Mouse (Mus musculus) cerebellum, adult 18-20 months (tissue): ENCODE results near the gene Bcl2.
"Not testable (repeated sequence)": the region's sequence is repeated elsewhere in the genome, so short reads cannot be mapped to it uniquely, and the experiment has no call there.

ENCODE experiments used
- DNase-seq, 2 experiments: peaks; one replicate each; pipeline ENCODE4 v3.0.0; 2021

Gene Bcl2

DNA sequence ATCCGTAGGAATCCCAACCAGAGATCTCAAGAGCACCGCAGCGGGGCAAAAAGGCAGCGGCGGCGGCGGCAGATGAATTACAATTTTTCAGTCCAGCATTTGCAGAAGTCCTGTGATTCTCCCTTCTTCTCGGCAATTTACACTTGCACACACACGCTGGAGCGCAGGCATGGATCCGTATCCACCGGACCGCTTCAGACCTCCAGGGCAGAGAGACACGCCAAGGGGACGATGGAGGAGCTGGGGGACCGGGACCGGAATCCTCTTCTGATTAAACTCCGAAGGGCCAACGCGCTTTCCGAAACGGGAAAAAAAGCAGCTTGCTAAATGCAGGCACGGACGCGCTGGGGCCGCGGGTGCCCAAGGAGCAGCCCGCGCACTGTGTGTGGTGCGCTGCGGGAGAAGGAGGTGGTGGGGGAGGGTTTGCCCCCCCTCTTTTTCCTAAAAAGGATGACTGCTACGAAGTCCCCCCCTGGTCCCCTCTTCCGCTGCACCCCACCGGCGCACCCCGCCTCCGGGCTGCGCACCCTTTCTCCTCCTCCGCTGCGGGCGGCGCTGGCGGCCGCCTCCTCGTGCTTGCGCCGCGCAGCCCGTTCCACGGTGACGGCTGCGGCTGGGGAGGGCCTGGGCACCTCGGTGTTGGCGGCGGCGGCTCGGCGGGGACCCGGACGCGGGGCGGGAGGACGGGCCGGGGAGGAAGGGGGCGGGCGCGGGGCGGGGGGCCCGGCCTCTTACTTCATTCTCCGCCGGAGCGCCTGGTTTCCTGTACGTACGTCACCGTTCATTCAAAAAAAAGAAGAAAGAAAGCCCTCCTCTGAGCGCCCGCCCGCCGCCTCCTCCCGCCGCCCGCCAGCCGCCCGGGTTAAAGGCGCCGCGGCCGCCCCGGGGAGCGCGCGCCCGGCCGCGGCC lies at the start of gene Bcl2:
Gene Bcl2, minus strand, starts transcription at position 654 of the 909 bp plus-strand sequence.
- DNase-seq: peak; percentile 76 to 83

DNA sequence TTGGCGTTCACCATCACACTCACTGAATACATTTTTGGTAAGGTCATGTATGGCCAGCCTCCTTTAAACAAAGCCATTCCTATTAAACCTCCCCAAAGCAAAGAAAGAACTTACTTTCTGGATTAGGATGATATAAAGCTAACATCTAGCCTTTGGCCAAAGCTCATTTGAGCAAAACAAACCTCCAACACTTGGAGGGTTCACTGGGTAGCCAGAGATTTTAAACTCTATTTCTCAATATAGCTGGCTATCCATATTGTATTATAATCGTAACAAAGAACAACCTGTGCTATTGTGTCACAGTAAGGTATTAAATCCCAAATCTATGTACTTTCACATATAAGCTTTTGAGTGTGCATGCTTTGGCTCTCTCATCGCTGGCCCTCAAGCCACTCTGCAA lies 46.7 kb upstream of the Bcl2 start:
- DNase-seq: no peak

DNA sequence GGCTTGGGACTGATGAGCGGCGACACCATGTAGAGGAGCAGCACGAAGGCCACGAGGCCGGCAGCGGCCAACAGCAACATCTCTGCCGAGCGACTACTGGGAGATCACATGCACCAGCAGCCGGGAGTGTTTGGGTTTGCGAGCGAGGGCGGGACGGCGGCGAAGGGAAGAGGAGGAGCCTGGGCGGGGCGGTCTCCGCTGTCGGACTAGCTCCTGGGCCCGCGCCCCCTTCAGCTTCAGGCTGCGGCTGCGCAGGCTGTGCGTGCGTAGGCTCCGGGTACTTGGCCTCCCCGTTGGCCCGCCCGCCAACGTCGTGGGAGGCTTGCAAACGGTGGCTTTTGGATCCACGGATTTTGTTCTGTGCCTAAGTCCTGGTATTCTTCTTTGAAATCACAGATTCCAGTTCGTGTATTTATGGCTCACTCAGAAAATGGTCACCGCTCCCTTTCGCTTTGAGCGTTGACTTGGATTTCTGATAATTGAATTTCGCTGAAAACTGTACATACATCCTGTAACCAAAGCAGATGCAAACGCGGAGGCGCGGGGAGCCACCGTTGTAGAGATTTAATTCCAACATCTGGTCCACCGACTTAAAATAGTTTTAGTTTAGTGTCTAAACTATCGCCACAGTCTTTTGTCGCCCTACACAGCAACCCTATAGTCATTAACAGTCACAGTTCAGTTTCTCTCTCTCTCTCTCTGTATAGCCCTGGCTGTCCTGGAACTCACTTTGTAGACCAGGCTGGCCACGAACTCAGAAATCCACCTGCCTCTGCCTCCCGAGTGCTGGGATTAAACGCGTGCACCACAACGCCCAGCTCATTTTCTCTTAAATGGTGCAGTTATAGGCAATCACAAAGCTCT lies 45.7 kb upstream of the Bcl2 start, which contains the start of gene Kdsr:
Gene Kdsr, minus strand, starts transcription at position 156 of the 864 bp plus-strand sequence.
- DNase-seq: peak; percentile 96 to 97

DNA sequence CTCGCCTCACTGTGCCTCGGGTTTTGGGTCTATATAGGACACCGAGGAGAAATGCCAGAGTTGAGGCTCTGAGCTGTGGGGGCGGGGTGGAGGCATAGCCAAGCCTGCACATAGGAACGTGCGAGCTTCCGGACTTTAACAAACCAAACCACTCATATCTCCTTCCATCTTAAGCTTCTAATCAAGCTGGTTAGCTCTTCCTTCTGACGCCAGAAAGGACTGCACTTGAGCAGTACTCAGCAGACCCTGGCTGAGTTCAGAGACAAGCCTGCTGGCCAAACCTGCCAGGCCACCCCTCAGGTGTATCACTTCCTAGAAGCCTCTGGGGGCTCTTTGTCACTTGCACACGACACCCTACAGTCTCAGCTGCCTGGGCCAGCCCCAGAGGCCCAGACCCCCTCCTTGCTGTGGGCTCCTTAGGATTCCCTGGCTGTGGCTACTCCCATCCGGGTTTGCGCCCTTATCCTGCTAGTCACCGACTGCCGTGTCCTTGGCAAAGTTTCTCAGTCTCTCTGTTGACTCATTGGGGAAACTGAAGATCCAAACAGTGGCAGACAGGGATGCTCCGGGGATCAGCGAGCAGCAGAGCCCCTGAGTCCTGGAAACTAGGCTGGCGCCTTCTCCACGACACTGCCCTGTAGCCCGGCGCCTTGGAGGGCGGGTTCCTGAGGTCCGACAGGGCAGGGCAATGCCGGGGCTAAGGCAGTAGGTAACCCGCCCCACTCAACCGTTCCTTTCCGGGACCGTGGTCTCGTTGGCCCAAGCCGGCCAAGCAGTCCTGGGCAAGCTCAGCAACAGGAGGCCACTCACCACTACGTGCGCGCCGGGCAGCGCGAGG lies 44.9 kb upstream of the Bcl2 start:
- DNase-seq: peak; percentile 21 to 44

DNA sequence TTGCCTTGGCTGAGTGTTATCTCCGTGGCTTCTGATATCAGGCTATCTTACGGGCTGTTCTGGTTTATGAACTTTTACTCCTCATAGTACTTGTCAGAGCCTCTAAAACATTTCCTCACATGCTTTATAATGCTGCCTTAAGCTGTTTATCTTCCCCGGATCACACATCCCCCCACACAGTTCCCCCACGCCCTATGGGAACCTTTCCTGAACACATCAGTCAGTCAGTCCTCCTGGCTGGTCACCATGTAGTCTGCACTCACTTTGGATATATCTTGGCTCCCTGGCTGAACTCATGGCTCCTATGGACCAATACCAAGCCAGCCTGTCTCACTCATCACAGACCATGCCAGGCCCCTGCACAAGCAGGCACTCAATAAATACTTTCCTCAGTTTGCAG lies 42.6 kb upstream of the Bcl2 start:
- no peak for DNase-seq

DNA sequence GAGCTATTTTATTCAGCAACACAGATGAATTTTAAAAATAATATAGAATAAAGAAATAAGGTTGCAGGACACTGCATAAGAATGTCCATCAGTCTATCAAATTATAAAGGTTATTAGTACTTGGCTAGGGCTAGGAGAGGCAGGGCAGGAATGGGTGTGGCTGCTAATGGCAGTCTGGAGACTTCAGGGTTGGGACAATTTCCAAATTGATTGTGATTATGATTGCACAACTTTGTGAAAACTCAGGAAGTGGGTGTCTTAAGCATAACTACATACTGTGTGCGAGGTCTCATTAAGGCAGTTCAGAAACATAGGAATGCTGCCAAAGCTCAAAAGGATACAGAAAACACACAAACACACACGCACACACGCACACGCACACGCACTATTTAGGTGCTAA lies 37.9 kb upstream of the Bcl2 start:
- no peak for DNase-seq

DNA sequence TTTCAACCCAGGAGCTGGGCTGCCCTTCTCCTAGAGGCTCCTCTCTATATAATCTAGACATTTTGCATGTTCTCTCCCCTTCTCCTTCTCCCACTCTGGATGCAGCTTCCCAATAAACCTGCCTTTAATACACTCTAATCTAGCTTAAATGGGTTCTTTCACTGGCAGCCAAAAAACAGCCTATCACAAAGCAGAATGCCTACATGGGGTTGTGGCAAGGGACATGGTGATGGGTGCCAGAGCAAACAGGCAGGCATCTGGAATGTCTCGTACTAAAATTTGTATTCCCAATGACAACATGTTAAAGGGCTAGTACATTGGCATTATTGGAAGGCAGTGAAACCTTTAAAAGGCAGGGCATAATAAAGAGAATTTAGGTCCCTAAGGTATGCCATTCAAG lies 36.6 kb upstream of the Bcl2 start:
- DNase-seq: no peak

DNA sequence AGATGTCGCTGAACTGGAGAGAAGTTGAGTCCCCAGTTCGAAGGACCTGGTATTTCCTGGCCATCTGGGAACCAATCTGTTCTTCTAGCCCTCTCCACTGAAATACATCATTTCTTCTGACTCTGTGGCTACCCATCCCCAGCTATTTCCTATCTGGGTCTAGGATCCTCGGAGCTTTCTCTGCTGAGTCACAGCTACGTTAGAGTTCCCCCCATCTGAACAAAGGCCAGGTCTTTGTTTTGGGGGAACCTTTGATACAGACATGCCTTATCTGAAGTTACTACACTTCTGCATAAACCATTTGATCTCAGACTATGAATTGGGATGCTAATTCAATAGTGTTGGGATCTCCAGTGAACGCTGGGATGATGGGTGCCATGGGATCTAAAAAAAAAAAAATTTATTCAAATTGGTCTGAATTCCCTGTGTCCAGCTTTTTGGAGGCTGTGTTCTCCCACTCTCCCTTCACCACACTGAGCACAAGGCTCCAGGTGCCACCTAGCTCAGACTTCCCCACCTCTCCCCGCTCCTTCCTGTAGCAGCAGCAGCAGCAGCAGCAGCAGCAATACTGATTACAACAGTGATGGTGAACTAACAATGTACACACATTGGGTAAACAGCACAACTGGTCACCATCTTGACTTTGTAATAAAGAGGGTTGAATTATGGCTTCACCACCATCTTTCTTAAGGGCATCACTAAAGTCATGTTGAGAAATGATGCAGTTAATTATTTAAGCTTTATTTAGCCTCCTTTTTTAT lies 34.7 kb upstream of the Bcl2 start:
- DNase-seq: no peak

DNA sequence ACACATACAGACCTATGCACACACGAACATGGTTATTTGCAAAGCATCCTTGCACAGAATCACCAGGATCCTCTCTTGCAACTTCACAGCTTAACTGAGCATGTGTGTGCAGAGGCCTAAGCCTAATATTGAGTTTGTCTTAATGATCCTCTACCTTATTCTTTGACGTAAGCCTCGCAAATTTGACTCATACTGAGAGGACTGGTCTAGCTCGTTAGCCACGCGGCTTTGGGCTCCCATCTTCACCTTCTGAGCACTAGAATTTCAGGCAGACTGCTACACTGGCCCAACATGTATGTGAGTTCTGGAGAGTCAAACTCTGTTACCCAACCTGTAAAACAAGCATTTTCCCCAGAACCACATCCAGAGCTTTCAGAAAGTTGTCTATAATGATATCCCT lies 28.9 kb upstream of the Bcl2 start:
- DNase-seq: no peak

DNA sequence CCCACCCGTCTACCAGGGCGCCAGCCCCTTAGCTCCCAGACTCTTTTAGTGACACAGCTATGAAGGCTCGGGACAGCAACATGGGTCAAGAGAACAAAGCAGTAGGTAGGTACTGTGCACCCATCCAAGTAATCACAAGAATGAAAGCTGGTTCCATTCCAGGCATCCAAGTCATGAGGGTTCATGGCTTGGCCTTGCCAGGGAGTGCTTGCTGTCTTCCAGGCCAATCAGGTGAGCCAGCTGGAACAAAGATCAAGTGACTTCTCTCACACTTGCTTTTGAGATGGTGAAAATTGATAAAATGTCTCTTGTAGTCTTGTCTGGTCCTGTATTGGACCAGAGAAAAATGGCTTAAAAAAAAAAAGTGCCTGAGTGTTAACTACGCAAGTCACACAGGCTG lies 26.7 kb upstream of the Bcl2 start:
- DNase-seq: no peak

DNA sequence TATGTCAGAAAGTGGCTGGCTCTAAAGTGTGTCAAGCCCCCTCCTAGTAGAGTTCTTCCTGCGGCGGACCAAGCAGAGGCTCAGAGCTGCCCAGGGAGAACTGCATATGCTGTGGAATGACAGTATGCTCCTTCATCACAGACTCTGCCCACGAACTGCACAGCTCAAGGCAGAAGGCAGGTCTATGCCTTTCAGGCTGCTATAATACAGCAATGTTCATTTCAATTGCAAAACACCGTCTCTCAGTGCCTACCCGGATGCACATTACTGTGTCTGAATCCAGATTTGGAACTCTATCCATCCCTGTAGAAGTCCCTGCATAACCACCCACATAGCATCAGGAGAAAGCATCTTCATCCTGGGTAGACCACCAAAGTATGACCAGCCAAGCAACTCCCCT lies 25.7 kb upstream of the Bcl2 start:
- no peak for DNase-seq

DNA sequence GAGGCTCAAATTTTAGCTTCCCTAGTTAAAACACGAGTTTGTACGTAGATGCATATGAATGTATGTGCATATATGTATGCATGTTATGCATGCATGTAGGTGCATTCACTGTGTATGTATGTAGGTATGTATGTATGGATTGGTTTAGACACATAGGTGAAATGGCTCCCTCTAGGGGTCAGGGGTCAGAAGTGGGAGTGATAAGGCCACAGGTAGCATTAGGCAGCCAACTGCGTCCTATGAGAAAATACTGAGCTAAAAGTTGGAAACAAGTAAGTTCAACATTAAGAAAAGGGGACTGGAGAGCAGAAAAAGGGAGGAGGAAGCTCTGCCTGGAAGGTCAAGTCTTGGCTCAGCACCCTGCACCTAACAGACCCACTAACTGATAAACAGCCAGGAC lies 24.0 kb upstream of the Bcl2 start:
- DNase-seq: no peak

DNA sequence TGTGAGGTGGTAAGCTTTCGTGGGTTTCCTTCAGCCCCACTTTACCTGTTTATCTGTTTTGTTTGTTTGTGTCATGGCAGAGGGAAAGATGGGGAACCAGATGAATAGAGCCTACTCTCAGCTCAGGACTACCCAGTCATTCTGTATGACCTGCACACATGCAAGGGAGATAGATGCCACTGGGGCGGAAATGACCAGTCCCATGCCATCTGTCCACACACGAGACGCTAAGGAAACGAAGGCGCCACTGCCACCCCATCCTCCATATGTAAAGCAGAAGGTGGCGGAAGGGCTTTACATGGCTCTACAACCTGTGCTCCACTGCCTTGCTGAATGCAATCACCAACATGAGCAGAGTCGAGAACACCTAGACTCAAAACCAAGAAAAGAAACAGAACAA lies 22.1 kb upstream of the Bcl2 start:
- DNase-seq: peak in 1 of 2 experiments; percentile 33

DNA sequence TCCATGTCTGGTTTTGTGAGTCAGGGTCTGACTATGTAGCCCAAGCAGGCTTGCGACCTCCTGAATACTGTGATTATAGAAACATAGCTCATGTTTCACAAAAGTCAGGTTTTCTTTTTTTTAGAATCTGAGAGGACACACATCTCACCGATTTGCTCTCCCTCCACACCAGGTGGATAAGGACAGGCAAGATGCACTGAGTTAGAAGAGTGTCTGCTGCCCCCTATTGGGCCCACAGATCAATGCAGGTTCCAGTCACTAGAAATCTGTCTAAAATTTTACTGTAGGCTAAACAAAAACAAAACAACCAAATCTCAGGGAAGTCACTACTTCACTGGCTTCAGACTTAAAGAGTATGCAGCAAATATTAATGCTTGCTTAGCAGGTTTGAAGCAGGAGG lies 21.5 kb upstream of the Bcl2 start:
- DNase-seq: peak; percentile 67 to 77

DNA sequence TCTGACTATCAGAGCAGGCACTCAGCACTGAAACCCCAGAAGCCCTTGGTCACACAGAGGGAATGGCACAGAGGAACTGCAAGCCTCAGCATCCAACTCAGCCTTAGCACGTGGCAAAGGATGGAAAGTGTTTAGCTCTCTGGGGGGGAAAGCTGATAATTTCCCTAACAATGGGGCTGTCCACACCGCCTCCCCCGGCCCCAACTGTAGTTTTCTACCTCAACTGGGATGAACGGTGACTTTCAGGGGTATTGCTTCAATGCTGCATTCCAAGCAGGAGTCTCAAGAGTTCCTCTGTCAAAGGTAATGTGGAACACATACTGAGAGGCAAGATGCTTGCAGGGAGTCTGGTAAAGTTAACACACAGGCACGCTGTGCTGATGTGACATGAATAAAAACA lies 8.0 kb upstream of the Bcl2 start:
- no peak for DNase-seq

DNA sequence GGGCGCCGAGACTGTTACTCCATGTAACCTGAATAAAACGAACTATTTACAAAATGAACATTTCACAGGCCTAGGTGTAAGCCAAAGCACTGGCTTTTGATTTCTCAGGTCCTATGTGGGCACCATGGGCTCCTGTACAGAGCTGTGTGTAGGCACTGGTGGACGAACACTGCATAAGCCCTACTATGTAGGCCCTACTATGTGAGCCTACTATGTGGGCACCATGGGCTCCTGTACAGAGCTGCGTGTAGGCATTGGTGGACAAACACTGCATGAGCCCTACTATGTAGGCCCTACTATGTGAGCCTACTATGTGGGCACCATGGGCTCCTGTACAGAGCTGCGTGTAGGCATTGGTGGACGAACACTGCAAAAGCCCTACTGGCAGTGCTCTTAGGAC lies 3.7 kb upstream of the Bcl2 start:
- DNase-seq: not testable (repeated sequence)

DNA sequence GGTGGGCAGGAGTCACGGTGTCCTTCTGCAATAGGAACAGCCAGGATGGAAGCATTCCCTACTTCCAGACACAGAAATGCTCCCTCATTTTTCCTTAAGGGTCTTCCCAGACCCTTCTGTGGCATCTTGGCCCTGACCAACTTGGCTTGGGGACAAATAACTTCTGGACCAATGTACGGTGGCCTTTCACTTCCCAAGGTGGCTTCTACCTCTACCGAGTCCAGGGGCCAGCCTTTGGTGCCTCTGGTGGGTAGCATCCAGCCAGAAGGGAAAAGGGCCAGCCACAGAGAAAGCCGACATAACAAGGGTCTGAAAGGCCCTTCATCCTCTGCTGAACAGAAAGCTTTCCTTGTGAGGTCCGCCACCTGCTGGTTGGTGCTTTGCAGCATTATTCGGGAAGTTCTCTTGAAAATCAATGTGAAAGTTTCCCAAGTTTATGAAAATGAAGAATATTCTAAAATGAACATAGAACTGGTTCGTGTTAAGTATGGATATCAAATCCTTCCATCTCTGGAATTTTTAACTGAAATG lies 3.1 kb upstream of the Bcl2 start:
- DNase-seq: peak; percentile 62 to 66

DNA sequence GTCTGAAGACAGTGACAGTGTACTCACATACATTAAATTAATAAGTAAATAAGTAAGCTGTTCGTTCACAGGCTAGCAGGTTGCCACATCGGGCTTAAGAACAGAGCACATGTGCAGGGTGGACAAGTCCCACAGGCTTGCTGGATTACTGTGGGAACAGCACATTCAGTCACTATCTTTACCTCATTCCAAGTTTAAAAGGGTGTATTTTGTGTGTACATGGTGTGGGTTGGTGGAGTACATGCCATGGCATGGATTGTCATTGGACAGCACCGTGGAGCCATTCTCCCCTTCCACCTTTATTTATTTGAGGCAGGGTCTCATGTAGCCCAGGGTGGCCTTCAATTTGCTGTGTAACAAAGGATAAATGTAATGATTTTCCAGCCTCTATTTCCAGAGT lies 2.1 kb upstream of the Bcl2 start:
- DNase-seq: no peak

DNA sequence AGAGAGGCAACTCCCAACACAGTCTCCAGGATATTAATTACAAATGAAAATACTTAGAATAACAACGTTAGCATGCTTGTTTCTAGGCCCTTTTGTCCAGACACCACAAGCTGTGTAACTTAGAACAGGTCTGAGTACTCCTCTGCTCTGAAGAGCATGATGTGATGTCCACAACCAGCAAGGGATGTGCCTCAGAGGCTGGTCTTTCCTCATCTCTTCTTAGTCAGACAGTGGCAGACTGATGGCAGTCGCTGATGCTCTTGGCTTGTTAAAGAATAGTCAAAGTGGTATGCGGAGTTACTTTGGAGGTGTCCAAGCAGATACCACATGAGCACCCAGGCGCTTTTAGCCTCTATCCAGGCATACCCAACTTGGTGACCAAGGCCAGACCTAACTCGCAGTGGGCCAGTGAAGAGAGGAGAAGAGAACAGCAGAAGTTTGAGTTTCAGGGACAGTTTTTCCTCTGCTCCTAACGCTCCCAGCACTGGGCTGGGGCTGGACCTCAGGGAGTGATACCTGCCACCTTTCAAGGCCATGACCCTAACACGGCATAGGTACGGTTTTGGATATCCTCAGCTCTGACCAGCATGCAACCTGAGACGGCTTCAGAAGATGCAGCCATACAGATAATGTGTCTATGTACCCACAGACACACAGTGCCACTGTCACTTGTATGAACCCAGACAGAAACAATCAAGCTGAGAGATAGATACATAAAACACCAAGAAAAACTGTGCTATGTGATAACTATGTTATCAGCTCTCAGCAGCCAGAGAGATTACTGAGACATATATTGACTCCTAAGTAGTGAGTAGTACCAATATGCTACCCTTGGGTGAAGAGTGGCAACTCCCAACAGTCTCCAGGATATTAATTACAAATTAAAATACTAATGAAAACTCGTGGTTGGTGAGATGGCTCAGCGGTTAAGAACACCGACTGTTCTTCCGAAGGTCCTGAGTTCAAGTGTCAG lies 1.3 kb upstream of the Bcl2 start:
- no peak for DNase-seq

DNA sequence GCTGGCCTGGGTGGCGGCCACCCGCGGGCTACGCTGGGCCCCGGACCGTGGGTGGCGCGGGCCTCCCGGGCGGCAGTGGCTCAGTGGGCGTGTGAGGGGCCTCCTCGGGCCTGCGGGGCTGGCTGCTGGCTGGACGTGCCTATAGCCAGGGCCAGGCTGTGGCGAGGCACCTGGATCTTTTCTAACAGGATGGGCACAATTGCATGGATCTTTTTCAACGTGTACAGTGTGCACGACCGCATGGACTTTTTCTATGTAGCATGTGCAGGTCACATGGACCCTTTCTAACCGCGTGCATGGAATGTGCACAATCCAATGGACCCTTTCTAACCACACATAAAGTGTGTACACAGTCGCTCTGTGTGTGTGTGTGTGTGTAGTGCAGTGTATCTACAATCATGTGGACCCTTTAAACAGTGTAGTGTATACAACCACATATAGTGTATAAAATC lies 482 bp upstream of the Bcl2 start:
- DNase-seq: no peak

DNA sequence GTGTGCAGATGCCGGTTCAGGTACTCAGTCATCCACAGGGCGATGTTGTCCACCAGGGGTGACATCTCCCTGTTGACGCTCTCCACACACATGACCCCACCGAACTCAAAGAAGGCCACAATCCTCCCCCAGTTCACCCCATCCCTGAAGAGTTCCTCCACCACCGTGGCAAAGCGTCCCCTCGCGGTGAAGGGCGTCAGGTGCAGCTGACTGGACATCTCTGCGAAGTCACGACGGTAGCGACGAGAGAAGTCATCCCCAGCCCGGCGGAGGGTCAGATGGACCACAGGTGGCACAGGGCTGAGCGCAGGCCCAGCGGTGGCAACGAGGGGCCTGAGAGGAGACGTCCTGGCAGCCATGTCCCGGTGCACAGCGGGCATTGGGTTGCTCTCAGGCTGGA lies 1.7 kb downstream of the Bcl2 start:
- DNase-seq: peak; percentile 72
